Mouse (Mus musculus): Measurements from ENCODE around the gene Dclre1c. TPM values are rescaled to one million over a fixed set of nuclear protein-coding genes. Genes with fewer than 3 reads are reported as not detected.

Dclre1c gene
- polyA plus RNA-seq (2015; fragmentation: Nextera tagmentation; extraction: Ambion mirVana): 6.4 and 8.2 TPM in 2 replicates

GRCm38 (mm10) chr2:3423841-3424578, at the start of gene Dclre1c:
Dclre1c (plus strand) TSS chr2:3424131.

GRCm38 (mm10) chr2:3397110-3397509, 26.8 kb upstream of the Dclre1c start, which contains the start of gene Olah:
Olah (minus strand) TSS chr2:3397210.

DNA sequence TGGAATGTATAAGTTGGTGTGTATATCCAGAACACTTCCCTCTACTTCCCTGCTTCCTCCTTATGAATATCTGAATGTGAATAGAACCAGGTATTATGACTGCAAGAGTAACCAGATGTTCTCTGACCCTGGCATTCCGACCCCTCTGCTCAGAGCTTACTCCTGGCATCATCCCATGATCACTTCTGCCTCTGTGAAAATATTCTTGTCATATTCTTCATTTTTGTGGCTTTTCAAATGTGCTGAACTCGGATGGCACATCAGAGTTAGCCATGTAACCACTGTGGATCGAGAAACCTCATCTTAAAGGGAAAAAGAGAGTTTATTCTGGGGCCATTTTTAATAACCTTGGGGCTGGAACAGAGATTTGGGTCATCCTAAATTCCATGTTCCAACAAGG, 1.4 kb upstream of the Dclre1c start, which contains the start of gene Meig1:
Gene Meig1 (minus strand): TSS at position 101 of the 400 bp plus-strand sequence.

GRCm38 (mm10) chr2:3474861-3475283, 50.9 kb downstream of the Dclre1c start, which contains the start of gene Suv39h2:
Suv39h2 (minus strand) TSS chr2:3475031.

GRCm38 (mm10) chr2:3512552-3513454, 88.9 kb downstream of the Dclre1c start, which contains the start of the genes Gm45902, Hspa14 and Cdnf:
Gm45902 (minus strand) TSS chr2:3512790.
Hspa14 (minus strand) TSS chr2:3512814.
Cdnf (plus strand) TSS chr2:3513030.

Other genes starting within 250 kb of the Dclre1c start
- gene Nmt2, start 139.9 kb upstream of the Dclre1c start, polyA plus RNA-seq (2015; fragmentation: Nextera tagmentation; extraction: Ambion mirVana): 20.2 and 21.0 TPM in 2 replicates
- gene Rpp38, start 91.5 kb upstream of the Dclre1c start, polyA plus RNA-seq (2015; fragmentation: Nextera tagmentation; extraction: Ambion mirVana): 15.2 and 17.4 TPM in 2 replicates
- 0.34 TPM in 1 of 2 replicates, not detected in the other for gene Acbd7, start 88.0 kb upstream of the Dclre1c start, polyA plus RNA-seq (2015; fragmentation: Nextera tagmentation; extraction: Ambion mirVana)
- not detected in 2 replicates for gene Olah, start 26.9 kb upstream of the Dclre1c start, polyA plus RNA-seq (2015; fragmentation: Nextera tagmentation; extraction: Ambion mirVana)
- gene Meig1, start 1.5 kb upstream of the Dclre1c start, polyA plus RNA-seq (2015; fragmentation: Nextera tagmentation; extraction: Ambion mirVana): not detected in 2 replicates
- gene Suv39h2, start 50.9 kb downstream of the Dclre1c start, polyA plus RNA-seq (2015; fragmentation: Nextera tagmentation; extraction: Ambion mirVana): 8.4 TPM in 2 replicates
- 2.0 and 2.4 TPM in 2 replicates for gene Gm45902, start 88.7 kb downstream of the Dclre1c start, polyA plus RNA-seq (2015; fragmentation: Nextera tagmentation; extraction: Ambion mirVana)
- gene Hspa14, start 88.7 kb downstream of the Dclre1c start, polyA plus RNA-seq (2015; fragmentation: Nextera tagmentation; extraction: Ambion mirVana): 85.9 and 88.6 TPM in 2 replicates
- gene Cdnf, start 88.9 kb downstream of the Dclre1c start, polyA plus RNA-seq (2015; fragmentation: Nextera tagmentation; extraction: Ambion mirVana): 0.12 and 0.28 TPM in 2 replicates
- 26.4 and 32.5 TPM in 2 replicates for gene Fam107b, start 146.4 kb downstream of the Dclre1c start, polyA plus RNA-seq (2015; fragmentation: Nextera tagmentation; extraction: Ambion mirVana)

Data from spleen, postnatal 0 days (tissue).